Mouse (Mus musculus) B cell, adult 2 months (primary cell): ENCODE results near the gene Tent4a.
A peak's percentile ranks its signal among the peaks of the same experiment; 100 is the strongest.

Experiments used
- DNase-seq, 2 experiments: peaks; one replicate each; pipeline ENCODE4 v3.0.0; 2022

Gene Tent4a

GRCm38 (mm10) chr13:69517445-69517844 lies 17.0 kb downstream of the Tent4a start:
- no peak for DNase-seq

- DNase-seq, result no peak
Measured at GRCm38 (mm10) chr13:69515091-69515490, 19.3 kb downstream of the Tent4a start.

GRCm38 (mm10) chr13:69509391-69510244 lies 24.8 kb downstream of the Tent4a start:
- DNase-seq, result peak; percentile 40 to 50

- DNase-seq, result no peak
Measured at GRCm38 (mm10) chr13:69507666-69508065, 26.8 kb downstream of the Tent4a start.

GRCm38 (mm10) chr13:69506341-69507086 lies 27.9 kb downstream of the Tent4a start:
- no peak for DNase-seq

GRCm38 (mm10) chr13:69502863-69503262 lies 31.6 kb downstream of the Tent4a start:
- no peak for DNase-seq

GRCm38 (mm10) chr13:69502157-69502750 lies 32.2 kb downstream of the Tent4a start:
- DNase-seq, result no peak

- no peak for DNase-seq
Measured at GRCm38 (mm10) chr13:69498276-69498675, 36.1 kb downstream of the Tent4a start.

- DNase-seq, result peak; percentile 49 to 54
Measured at GRCm38 (mm10) chr13:69492876-69493463, 41.4 kb downstream of the Tent4a start.

- no peak for DNase-seq
Measured at GRCm38 (mm10) chr13:69489777-69490176, 44.6 kb downstream of the Tent4a start.

- no peak for DNase-seq
Measured at GRCm38 (mm10) chr13:69488565-69489255, 45.7 kb downstream of the Tent4a start.

GRCm38 (mm10) chr13:69487611-69488275 lies 46.7 kb downstream of the Tent4a start:
- DNase-seq, result no peak

- DNase-seq, result no peak
Measured at GRCm38 (mm10) chr13:69487108-69487507, 47.3 kb downstream of the Tent4a start.

GRCm38 (mm10) chr13:69485833-69486232 lies 48.6 kb downstream of the Tent4a start:
- DNase-seq, result no peak

GRCm38 (mm10) chr13:69485326-69485725 lies 49.1 kb downstream of the Tent4a start:
- DNase-seq, result no peak

- no peak for DNase-seq
Measured at GRCm38 (mm10) chr13:69482751-69483150, 51.7 kb downstream of the Tent4a start.

- DNase-seq, result no peak
Measured at GRCm38 (mm10) chr13:69481634-69482505, 52.5 kb downstream of the Tent4a start.

- no peak for DNase-seq
Measured at GRCm38 (mm10) chr13:69481026-69481425, 53.4 kb downstream of the Tent4a start.

- no peak for DNase-seq
Measured at GRCm38 (mm10) chr13:69479906-69480305, 54.5 kb downstream of the Tent4a start.

- no peak for DNase-seq
Measured at GRCm38 (mm10) chr13:69478703-69479102, 55.7 kb downstream of the Tent4a start.
